Mouse (Mus musculus): ENCODE measurements around the gene Polg2.
A peak's percentile ranks its signal among the peaks of the same experiment; 100 is the strongest.

Polg2 gene

GRCm38 (mm10) chr11:106724176-106724915, 55.0 kb downstream of the Polg2 start:
- no peak for DNase-seq (ENCODE audit: low spot score)

GRCm38 (mm10) chr11:106723611-106724125, 55.7 kb downstream of the Polg2 start:
- DNase-seq (ENCODE audit: low spot score) = no peak

GRCm38 (mm10) chr11:106722831-106723361, 56.4 kb downstream of the Polg2 start:
- DNase-seq (ENCODE audit: low spot score) = peak; percentile 38

- no peak for DNase-seq (ENCODE audit: low spot score)
Observed at GRCm38 (mm10) chr11:106720379-106720778, 59.0 kb downstream of the Polg2 start.

Data from urinary bladder, postnatal 25 days (tissue).